Mouse (Mus musculus) spleen, adult 2 months (tissue): ENCODE measurements at regions not wholly inside any gene's neighbourhood (a gene's known extent, or its start where the extent isn't known, plus 50 kb on each side); places are given as distances from the start of the nearest gene placed in this dataset.

ENCODE experiments used
- CTCF ChIP-seq: fragments of 200-500 bp; IDR thresholded peaks from 2 replicates; pipeline ENCODE4 v1.5.1; 2011; ENCODE audit warnings: mild to moderate bottlenecking, inconsistent platforms; ENCODE audit not compliant: insufficient read depth, insufficient read length, insufficient replicate concordance; ENCODE audit errors: extremely low read depth
- POLR2A ChIP-seq: fragments of 200-500 bp; IDR thresholded peaks from 2 replicates; pipeline ENCODE4 v1.6.1; 2011; ENCODE audit warnings: low read depth, low read length, inconsistent platforms

GRCm38 (mm10) chr3:130838626-130839422, 108.6 kb upstream of the Rpl34 start:
- TF ChIP-seq POLR2A (no peak), CTCF (no peak)
